Mouse (Mus musculus): ENCODE data around the gene Gpr45.
"Not testable (repeated sequence)": the region's sequence is repeated elsewhere in the genome, so short reads cannot be mapped to it uniquely, and the experiment has no call there.

The Gpr45 gene

GRCm38 (mm10) chr1:42952734-42953481, at the start of gene Gpr45:
Gene Gpr45, plus strand, starts transcription at chr1:42952872.
- in situ Hi-C loops (cut with MboI; ENCODE audit: unreplicated experiment in 2 of 2), result no loop called here

GRCm38 (mm10) chr1:42905148-42905547, 47.5 kb upstream of the Gpr45 start:
- in situ Hi-C loops (cut with MboI; ENCODE audit: unreplicated experiment in 2 of 2), result loop anchor here (25.0 kb wide), 1 partner anchor 832 kb away; the partner anchor contains the start of gene 1500015O10Rik (in 2 of the 2)

GRCm38 (mm10) chr1:42906696-42907095, 46.0 kb upstream of the Gpr45 start:
- in situ Hi-C loops (cut with MboI; ENCODE audit: unreplicated experiment in 2 of 2), result loop anchor here (25.0 kb wide), 1 partner anchor 831 kb away; the partner anchor contains the start of gene 1500015O10Rik (in 2 of the 2)

- in situ Hi-C loops (cut with MboI; ENCODE audit: unreplicated experiment in 2 of 2), result loop anchor here (25.0 kb wide), 1 partner anchor 830 kb away; the partner anchor contains the start of gene 1500015O10Rik (in 2 of the 2)
Observed at GRCm38 (mm10) chr1:42907153-42907552, 45.5 kb upstream of the Gpr45 start.

GRCm38 (mm10) chr1:42915062-42915461, 37.6 kb upstream of the Gpr45 start:
- in situ Hi-C loops (cut with MboI; ENCODE audit: unreplicated experiment in 2 of 2), result loop anchor here (5.0 to 25.0 kb wide), 4 partner anchors 142 to 822 kb away; partner anchors contain the start of gene 1500015O10Rik (in 2 of the 2)

- in situ Hi-C loops (cut with MboI; ENCODE audit: unreplicated experiment in 2 of 2), result loop anchor here (5.0 to 25.0 kb wide), 4 partner anchors 141 to 821 kb away; partner anchors contain the start of gene 1500015O10Rik (in 2 of the 2)
Observed at GRCm38 (mm10) chr1:42916719-42917118, 36.0 kb upstream of the Gpr45 start.

GRCm38 (mm10) chr1:42917908-42918307, 34.8 kb upstream of the Gpr45 start:
- in situ Hi-C loops (cut with MboI; ENCODE audit: unreplicated experiment in 2 of 2), result loop anchor here (5.0 to 25.0 kb wide), 4 partner anchors 139 to 819 kb away; partner anchors contain the start of gene 1500015O10Rik (in 2 of the 2)

- in situ Hi-C loops (cut with MboI; ENCODE audit: unreplicated experiment in 2 of 2), result loop anchor here (25.0 kb wide), 1 partner anchor 813 kb away; the partner anchor contains the start of gene 1500015O10Rik (in 2 of the 2)
Observed at GRCm38 (mm10) chr1:42923924-42924323, 28.7 kb upstream of the Gpr45 start.

GRCm38 (mm10) chr1:42933613-42934012, 19.1 kb upstream of the Gpr45 start:
- in situ Hi-C loops (cut with MboI; ENCODE audit: unreplicated experiment in 2 of 2), result no loop called here

GRCm38 (mm10) chr1:42948486-42948885, 4.2 kb upstream of the Gpr45 start:
- in situ Hi-C loops (cut with MboI; ENCODE audit: unreplicated experiment in 2 of 2), result no loop called here

GRCm38 (mm10) chr1:42953482-42953822, 780 bp downstream of the Gpr45 start:
- in situ Hi-C loops (cut with MboI; ENCODE audit: unreplicated experiment in 2 of 2), result no loop called here

- in situ Hi-C loops (cut with MboI; ENCODE audit: unreplicated experiment in 2 of 2), result no loop called here
Observed at GRCm38 (mm10) chr1:42956828-42957227, 4.2 kb downstream of the Gpr45 start.

GRCm38 (mm10) chr1:42983082-42983771, 30.6 kb downstream of the Gpr45 start:
- in situ Hi-C loops (cut with MboI; ENCODE audit: unreplicated experiment in 2 of 2), result no loop called here

- in situ Hi-C loops (cut with MboI; ENCODE audit: unreplicated experiment in 2 of 2), result no loop called here
Observed at GRCm38 (mm10) chr1:42984119-42984518, 31.4 kb downstream of the Gpr45 start.

- in situ Hi-C loops (cut with MboI; ENCODE audit: unreplicated experiment in 2 of 2), result no loop called here
Observed at GRCm38 (mm10) chr1:42988996-42989395, 36.3 kb downstream of the Gpr45 start.

- in situ Hi-C loops (cut with MboI; ENCODE audit: unreplicated experiment in 2 of 2), result no loop called here
Observed at GRCm38 (mm10) chr1:43006051-43006514, 53.4 kb downstream of the Gpr45 start.

- in situ Hi-C loops (cut with MboI; ENCODE audit: unreplicated experiment in 2 of 2), result no loop called here
Observed at GRCm38 (mm10) chr1:43006524-43006923, 53.9 kb downstream of the Gpr45 start.

GRCm38 (mm10) chr1:43010461-43010860, 57.8 kb downstream of the Gpr45 start:
- in situ Hi-C loops (cut with MboI; ENCODE audit: unreplicated experiment in 2 of 2), result no loop called here

GRCm38 (mm10) chr1:43015153-43015685, 62.5 kb downstream of the Gpr45 start:
- in situ Hi-C loops (cut with MboI; ENCODE audit: unreplicated experiment in 2 of 2), result not testable (repeated sequence)

GRCm38 (mm10) chr1:43036014-43036413, 83.3 kb downstream of the Gpr45 start:
- in situ Hi-C loops (cut with MboI; ENCODE audit: unreplicated experiment in 2 of 2), result no loop called here

GRCm38 (mm10) chr1:43042271-43042670, 89.6 kb downstream of the Gpr45 start:
- in situ Hi-C loops (cut with MboI; ENCODE audit: unreplicated experiment in 2 of 2), result no loop called here
